Mouse (Mus musculus) MEL (cell line): Measurements from ENCODE around the gene Apbb2. TPM values are rescaled to one million over a fixed set of nuclear protein-coding genes. Genes with fewer than 3 reads are reported as not detected.

Experiments
- DNase-seq: peaks from one replicate; pipeline ENCODE4 v3.0.0; 2011; ENCODE audit warnings: low read depth, low spot score
- H3K27ac ChIP-seq: 2 replicates; pipeline ENCODE4 v1.5.1; 2012; ENCODE audit warnings: low read depth, mild to moderate bottlenecking, control low read depth, low read length, moderate library complexity; ENCODE audit not compliant: control insufficient read depth
- H3K27me3 ChIP-seq, 2 experiments: fragments of 150-350 bp in 1 of 2; sonication (generic) in 1 of 2; 2 replicates each; pipeline ENCODE4 v1.6.1; 2012; ENCODE audit warnings: low read length in 2 of 2, mild to moderate bottlenecking in 2 of 2, improper control_type of control experiment in 1 of 2, moderate library complexity in 1 of 2; ENCODE audit not compliant: insufficient read depth in 2 of 2, control insufficient read depth in 1 of 2
- H3K36me3 ChIP-seq, 2 experiments: 2 replicates each; pipeline ENCODE4 v1.6.1; 2012 to 2014; ENCODE audit warnings: low read length in 2 of 2, improper control_type of control experiment in 1 of 2, inconsistent platforms in 1 of 2, mild to moderate bottlenecking in 1 of 2; ENCODE audit not compliant: insufficient read depth in 2 of 2, control insufficient read depth in 1 of 2
- H3K4me1 ChIP-seq, 2 experiments: fragments of 150-350 bp in 1 of 2; sonication (generic) in 1 of 2; 2 replicates each; pipeline ENCODE4 v1.6.1; 2012; ENCODE audit warnings: low read length in 2 of 2, improper control_type of control experiment in 1 of 2, mild to moderate bottlenecking in 1 of 2; ENCODE audit not compliant: insufficient read depth in 2 of 2, control insufficient read depth in 1 of 2
- H3K4me3 ChIP-seq, 2 experiments: fragments of 150-350 bp in 1 of 2; sonication (generic) in 1 of 2; 2 replicates each; pipeline ENCODE4 v1.5.1; 2012; ENCODE audit warnings: low read depth in 2 of 2, low read length in 2 of 2, mild to moderate bottlenecking in 2 of 2, moderate library complexity in 2 of 2, control low read depth in 1 of 2, improper control_type of control experiment in 1 of 2; ENCODE audit not compliant: control insufficient read depth in 1 of 2, insufficient read depth in 1 of 2
- H3K79me2 ChIP-seq: 2 replicates; pipeline ENCODE4 v1.6.1; 2012; ENCODE audit warnings: mild to moderate bottlenecking, low read length, moderate library complexity; ENCODE audit not compliant: control insufficient read depth, poor library complexity, insufficient read depth
- H3K9ac ChIP-seq: 2 replicates; pipeline ENCODE4 v1.6.1; 2012; ENCODE audit warnings: low read depth, mild to moderate bottlenecking, control low read depth, low read length, moderate library complexity; ENCODE audit not compliant: control insufficient read depth, poor library complexity, severe bottlenecking
- H3K9me3 ChIP-seq: fragments of 150-350 bp; sonication (generic); replicated peaks from 2 replicates; pipeline ENCODE4 v1.6.1; 2012; ENCODE audit warnings: mild to moderate bottlenecking, low read length, improper control_type of control experiment, moderate library complexity; ENCODE audit not compliant: insufficient read depth
- BHLHE40 ChIP-seq: IDR thresholded peaks from 2 replicates; pipeline ENCODE4 v1.6.1; 2012; ENCODE audit warnings: low read depth, mild to moderate bottlenecking, inconsistent platforms, low read length, improper control_type of control experiment, borderline replicate concordance
- E2F4 ChIP-seq: IDR thresholded peaks from 2 replicates; pipeline ENCODE4 v1.6.1; 2011; ENCODE audit warnings: low read depth, low read length, improper control_type of control experiment, borderline replicate concordance
- EP300 ChIP-seq, 2 experiments: IDR thresholded peaks; 2 replicates each; pipeline ENCODE4 v1.6.1; 2011; ENCODE audit warnings: improper control_type of control experiment in 2 of 2, low read length in 2 of 2, low read depth in 1 of 2, mild to moderate bottlenecking in 1 of 2
- JUND ChIP-seq: IDR thresholded peaks from 2 replicates; pipeline ENCODE4 v1.6.1; 2011; ENCODE audit warnings: low read depth, mild to moderate bottlenecking, improper control_type of control experiment, low read length
- MAFK ChIP-seq: IDR thresholded peaks from 2 replicates; pipeline ENCODE4 v1.6.1; 2011; ENCODE audit warnings: low read depth, mild to moderate bottlenecking, low read length, improper control_type of control experiment, borderline replicate concordance
- MAX ChIP-seq: IDR thresholded peaks from 2 replicates; pipeline ENCODE4 v1.6.1; 2011; ENCODE audit warnings: low read length, improper control_type of control experiment
- MEF2A ChIP-seq: IDR thresholded peaks from 2 replicates; pipeline ENCODE4 v1.6.1; 2014; ENCODE audit warnings: low read depth, mild to moderate bottlenecking, inconsistent platforms, low read length, improper control_type of control experiment; ENCODE audit not compliant: poor library complexity, insufficient replicate concordance, severe bottlenecking; ENCODE audit errors: extremely low read depth
- MXI1 ChIP-seq: IDR thresholded peaks from 2 replicates; pipeline ENCODE4 v1.6.1; 2011; ENCODE audit warnings: mild to moderate bottlenecking, low read depth, low read length, improper control_type of control experiment
- MYB ChIP-seq: IDR thresholded peaks from 2 replicates; pipeline ENCODE4 v1.6.1; 2011; ENCODE audit warnings: mild to moderate bottlenecking, low read depth, low read length, improper control_type of control experiment
- NRF1 ChIP-seq: IDR thresholded peaks from 2 replicates; pipeline ENCODE4 v1.6.1; 2014; ENCODE audit warnings: low read depth, mild to moderate bottlenecking, inconsistent platforms, low read length, improper control_type of control experiment, moderate library complexity; ENCODE audit not compliant: poor library complexity, insufficient read depth, severe bottlenecking
- POLR2AphosphoS2 ChIP-seq: IDR thresholded peaks from 2 replicates; pipeline ENCODE4 v1.6.1; 2011; ENCODE audit warnings: low read length, improper control_type of control experiment
- POLR2AphosphoS5 ChIP-seq: IDR thresholded peaks from 2 replicates; pipeline ENCODE4 v1.6.1; 2012; ENCODE audit warnings: low read depth, borderline replicate concordance, mild to moderate bottlenecking, inconsistent platforms, low read length, moderate library complexity, mixed read lengths
- RAD21 ChIP-seq: IDR thresholded peaks from 2 replicates; pipeline ENCODE4 v1.6.1; 2011; ENCODE audit warnings: mild to moderate bottlenecking, low read depth, low read length, improper control_type of control experiment
- TAL1 ChIP-seq: IDR thresholded peaks from 2 replicates; pipeline ENCODE4 v1.6.1; 2012; ENCODE audit warnings: mild to moderate bottlenecking, inconsistent platforms, low read length, moderate library complexity, mixed read lengths
- TBP ChIP-seq: IDR thresholded peaks from 2 replicates; pipeline ENCODE4 v1.8.0; 2011; ENCODE audit warnings: low read depth, low read length, improper control_type of control experiment
- ZC3H11A ChIP-seq: IDR thresholded peaks from 2 replicates; pipeline ENCODE4 v1.6.1; 2012; ENCODE audit warnings: low read depth, mild to moderate bottlenecking, inconsistent platforms, low read length, improper control_type of control experiment
- ZNF384 ChIP-seq: IDR thresholded peaks from 2 replicates; pipeline ENCODE4 v1.6.1; 2012; ENCODE audit warnings: low read depth, mild to moderate bottlenecking, inconsistent platforms, low read length, improper control_type of control experiment
- polyA plus RNA-seq, 2 experiments: library from polyadenylated mRNA; stranded (reverse) in 1 of 2; unstranded in 1 of 2; fragments of >175 nt in 1 of 2; fragments of >200 nt in 1 of 2; gene quantifications; 2 replicates each; pipeline versions ENCODE4 v1.2.1 to v1.2.4; 2012; ENCODE audit warnings: low replicate concordance in 2 of 2, low read depth in 1 of 2; ENCODE audit not compliant: insufficient read length in 2 of 2, insufficient read depth in 1 of 2, missing spikeins in 1 of 2
- total RNA-seq: library from RNA; depleted of rRNA; stranded (reverse); fragments of 300-350 nt; gene quantifications from 2 replicates; pipeline ENCODE4 v1.2.3, GENCODE M21; 2012

Gene Apbb2
- total and polyA plus RNA-seq, 3 experiments, result not detected

- no peaks in the 10 kb centered on the region for H3K79me2 ChIP-seq
- no peaks in the 10 kb centered on the region for H3K27me3 ChIP-seq
- no peaks in the 10 kb centered on the region for H3K36me3 ChIP-seq
- H3K9me3 ChIP-seq, result no peaks in the 10 kb centered on the region
- TF ChIP-seq MXI1 (no peak), RAD21 (no peak), BHLHE40 (no peak), MYB (no peak), POLR2AphosphoS2 (no peak), ZC3H11A (no peak)
- DNase-seq, result no peak
- no peaks in the 10 kb centered on the region for H3K4me1 ChIP-seq
- H3K4me3 ChIP-seq, result no peak overlapping the region
- H3K27ac ChIP-seq, result no peak overlapping the region
- H3K9ac ChIP-seq, result no peak overlapping the region
Measured at GRCm38 (mm10) chr5:66620191-66620625, 1.6 kb upstream of the Apbb2 start.

GRCm38 (mm10) chr5:66619675-66620074 is 1.1 kb upstream of the Apbb2 start:
- no peaks in the 10 kb centered on the region for H3K27me3 ChIP-seq
- TF ChIP-seq MYB (no peak), ZNF384 (no peak), EP300 (IDR thresholded peaks at IDR 0.05; ENCODE audit: low read depth in 1 of 2, low read length in 2 of 2) (no peak), E2F4 (no peak), MAX (no peak), TBP (no peak), RAD21 (no peak), MAFK (no peak), JUND (no peak)

DNA sequence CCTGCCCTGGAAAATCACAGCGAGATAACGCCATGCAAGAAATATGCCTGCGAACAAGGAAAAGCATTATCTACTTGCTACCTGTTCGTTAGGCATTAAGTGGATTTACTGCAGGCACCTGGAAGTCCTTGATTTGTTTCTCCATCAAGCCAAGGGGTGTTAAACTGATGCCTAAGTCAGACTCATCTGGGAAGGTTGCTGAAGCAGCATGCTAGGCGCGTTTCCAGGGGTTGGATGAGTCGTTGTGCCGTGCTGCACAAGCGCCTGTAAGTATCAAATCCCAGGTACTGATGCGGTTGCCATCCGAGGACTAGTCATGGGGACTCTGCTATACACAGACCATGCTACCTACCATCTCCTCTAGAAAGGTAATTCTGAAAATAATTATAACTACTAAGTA is 611 bp upstream of the Apbb2 start:
- Histone ChIP-seq H3K4me1 (no peaks in the 10 kb centered on the region), H3K79me2 (no peaks in the 10 kb centered on the region), H3K36me3 (no peaks in the 10 kb centered on the region), H3K27ac (no peak overlapping the region), H3K9ac (no peak overlapping the region), H3K4me3 (no peak overlapping the region), H3K9me3 (no peaks in the 10 kb centered on the region), H3K27me3 (no peaks in the 10 kb centered on the region)
- TF ChIP-seq MEF2A (no peak), BHLHE40 (no peak), POLR2AphosphoS2 (no peak), RAD21 (no peak), ZNF384 (no peak), POLR2AphosphoS5 (no peak), TAL1 (no peak), NRF1 (no peak)
- no peak for DNase-seq

More at GRCm38 (mm10) chr5:66619675-66620074, 1.1 kb upstream of the Apbb2 start:
- DNase-seq, result no peak
- Histone ChIP-seq H3K4me1 (no peaks in the 10 kb centered on the region), H3K27ac (no peak overlapping the region), H3K9me3 (no peaks in the 10 kb centered on the region), H3K36me3 (no peaks in the 10 kb centered on the region), H3K79me2 (no peaks in the 10 kb centered on the region), H3K9ac (no peak overlapping the region), H3K4me3 (no peak overlapping the region)
